Mouse (Mus musculus) cerebellum, adult 18-20 months (tissue): ENCODE results near the gene Fpgs.

Experiments used
- DNase-seq, 2 experiments: peaks; one replicate each; pipeline ENCODE4 v3.0.0; 2021

Gene Fpgs

DNA sequence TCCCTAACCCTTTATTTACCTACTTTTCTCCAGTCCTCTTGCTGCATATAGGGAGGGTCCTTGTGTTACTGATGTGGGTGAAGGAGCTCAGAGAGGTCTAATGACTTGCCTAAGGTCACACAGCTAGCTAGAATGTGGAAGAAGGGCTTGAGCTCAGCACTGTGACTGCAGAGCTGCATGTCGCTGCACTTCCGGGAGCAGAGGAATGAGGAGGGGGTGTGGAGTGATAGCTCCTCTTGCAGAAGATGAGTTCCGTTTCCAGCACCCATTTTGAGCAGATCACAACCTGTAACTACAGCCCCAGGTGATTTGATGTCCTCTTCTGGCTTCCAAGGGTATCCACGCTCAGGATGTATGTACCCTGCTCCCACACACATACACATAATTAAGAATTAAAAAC is 20.2 kb upstream of the Fpgs start:
- DNase-seq, result no peak

DNA sequence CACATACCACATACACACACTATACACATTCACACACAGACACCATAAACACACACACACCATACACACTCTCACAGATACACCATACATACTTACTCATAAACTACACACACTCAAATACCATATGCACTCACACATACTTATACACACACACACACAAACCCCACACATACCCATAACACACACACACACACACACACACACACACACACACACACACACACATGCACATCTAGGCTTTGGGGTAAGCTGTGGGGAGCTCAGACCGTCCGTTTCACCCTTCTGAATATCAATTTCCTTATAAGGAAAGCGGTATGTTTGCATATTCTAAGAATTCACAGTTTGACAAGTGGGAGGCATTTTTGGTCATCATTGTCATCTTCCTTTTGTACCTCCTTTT is 18.6 kb upstream of the Fpgs start:
- no peak for DNase-seq

- no peak for DNase-seq
Measured at GRCm38 (mm10) chr2:32722046-32722445, 18.1 kb upstream of the Fpgs start.

- no peak for DNase-seq
Measured at GRCm38 (mm10) chr2:32720681-32721229, 16.8 kb upstream of the Fpgs start, which contains the start of gene Sh2d3c. Gene Sh2d3c, plus strand, starts transcription at chr2:32721055.

- no peak for DNase-seq
Measured at GRCm38 (mm10) chr2:32720053-32720452, 16.1 kb upstream of the Fpgs start.

- no peak for DNase-seq
Measured at GRCm38 (mm10) chr2:32718761-32719160, 14.8 kb upstream of the Fpgs start.

- DNase-seq, result no peak
Measured at GRCm38 (mm10) chr2:32714987-32715425, 11.1 kb upstream of the Fpgs start.

DNA sequence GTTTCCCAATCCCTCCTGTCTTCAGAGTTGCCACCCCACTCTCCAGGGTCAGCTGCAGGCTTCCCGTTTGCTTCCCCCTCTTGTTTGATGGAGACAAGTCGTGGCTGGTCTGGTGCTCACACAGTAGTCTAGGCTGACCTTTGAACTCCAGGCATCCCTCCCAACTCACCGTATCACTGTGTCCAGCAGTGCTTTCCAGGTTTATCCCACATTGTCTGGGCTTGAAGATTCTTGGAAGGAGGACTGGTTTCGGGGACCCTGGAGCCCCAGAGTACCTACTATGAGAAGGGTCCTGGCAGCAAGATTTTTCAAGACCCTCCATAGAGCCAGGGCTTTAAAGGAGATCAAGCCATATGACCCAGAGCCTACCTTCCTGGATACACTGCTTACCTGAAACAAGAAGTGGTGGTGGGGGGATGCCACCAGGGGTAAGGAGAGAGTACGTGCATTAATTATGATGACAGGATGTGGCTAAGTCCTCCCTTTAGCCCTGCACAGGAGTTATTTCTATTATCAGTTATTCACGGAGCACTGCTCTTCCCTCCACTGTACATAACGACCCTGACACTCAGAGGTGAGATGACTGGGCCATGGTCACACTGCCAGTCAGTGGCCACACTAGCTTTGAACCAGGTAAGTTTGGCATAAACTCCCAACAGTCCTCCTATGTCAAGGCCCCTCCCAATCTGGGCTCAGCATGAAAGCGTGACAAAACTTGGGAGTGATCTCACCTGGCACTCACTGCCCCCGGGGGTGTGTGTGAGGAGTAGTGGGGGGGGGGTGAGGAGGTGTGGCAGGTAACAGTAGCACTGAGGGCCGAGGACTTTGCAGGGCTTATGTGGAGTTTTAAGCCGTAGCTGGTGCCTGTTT is 10.4 kb upstream of the Fpgs start:
- peak; percentile 25 to 38 for DNase-seq

- DNase-seq, result peak; percentile 92 to 96
Measured at GRCm38 (mm10) chr2:32712934-32713817, 9.2 kb upstream of the Fpgs start, which contains the start of gene Cdk9. Gene Cdk9, minus strand, starts transcription at chr2:32713076.

DNA sequence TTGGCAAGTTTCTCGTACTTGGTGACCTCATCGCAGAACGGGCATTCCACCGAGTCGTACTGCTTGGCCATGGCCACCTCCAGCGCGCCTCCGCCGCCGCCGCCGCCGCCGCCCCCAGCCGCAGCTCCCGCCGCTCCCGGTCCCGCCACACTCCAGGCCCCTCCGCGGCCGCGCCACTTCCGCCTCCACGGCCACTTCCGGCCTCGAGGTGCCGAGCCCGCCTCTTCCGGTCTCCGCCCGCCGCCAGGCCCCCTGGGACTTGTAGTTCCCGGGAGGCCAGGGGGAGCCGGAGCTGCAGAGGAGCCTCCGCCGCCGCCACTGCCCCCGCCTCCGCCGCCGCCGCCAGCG is 8.6 kb upstream of the Fpgs start:
- DNase-seq, result peak; percentile 93 to 98

DNA sequence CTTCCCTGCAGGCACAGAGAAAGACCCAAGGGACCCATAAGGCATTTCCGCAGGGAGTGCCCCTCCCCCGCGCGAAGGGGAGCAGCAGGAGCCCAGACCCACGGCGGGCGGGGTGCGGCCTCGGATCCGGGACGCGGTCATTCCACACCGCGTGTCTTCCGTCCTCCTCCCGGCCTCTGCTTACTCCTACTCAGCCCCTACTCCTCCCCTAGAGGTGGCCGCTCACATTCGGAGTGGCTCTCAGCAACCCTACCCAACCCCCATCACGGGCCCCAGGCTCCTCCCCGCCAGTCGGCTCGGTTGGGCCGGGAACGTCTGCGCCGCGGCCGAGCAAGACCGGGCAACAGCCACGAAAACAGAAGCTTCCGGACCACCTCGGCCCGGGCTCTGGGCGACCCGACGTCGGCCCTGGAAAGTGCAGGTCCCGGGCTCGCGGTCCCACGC is 8.2 kb upstream of the Fpgs start:
- peak; percentile 55 to 61 for DNase-seq

- no peak for DNase-seq
Measured at GRCm38 (mm10) chr2:32711301-32712056, 7.5 kb upstream of the Fpgs start.

GRCm38 (mm10) chr2:32710425-32710824 is 6.5 kb upstream of the Fpgs start:
- DNase-seq, result no peak

DNA sequence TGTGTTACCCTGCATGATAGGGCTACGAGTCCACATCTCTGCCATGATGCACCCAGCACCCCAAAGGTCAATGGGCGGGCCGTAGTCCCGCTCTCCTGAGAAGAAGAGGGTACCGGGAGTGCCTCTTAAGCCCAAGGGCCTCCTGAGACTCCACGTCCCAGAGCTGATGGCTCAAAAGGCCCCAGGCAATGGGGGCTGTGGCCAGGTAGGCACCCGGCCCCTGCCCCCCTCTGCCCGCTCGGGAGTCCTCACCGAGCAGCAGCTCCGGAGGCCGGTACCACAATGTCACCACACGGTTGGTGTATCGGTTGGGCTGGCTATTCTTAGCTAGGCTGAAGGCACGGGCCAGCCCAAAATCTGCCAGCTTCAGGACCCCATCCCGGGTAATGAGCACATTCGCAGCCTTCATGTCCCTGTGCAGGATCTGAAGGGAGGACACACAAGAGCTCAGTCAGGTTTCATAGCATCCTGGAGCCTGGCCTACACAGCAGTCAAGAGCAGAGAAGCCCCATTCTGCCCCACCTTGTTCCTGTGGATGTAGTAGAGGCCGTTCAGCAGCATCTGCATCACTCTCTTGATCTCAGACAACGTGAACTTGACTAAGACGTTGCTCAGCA is 5.7 kb upstream of the Fpgs start:
- no peak for DNase-seq

DNA sequence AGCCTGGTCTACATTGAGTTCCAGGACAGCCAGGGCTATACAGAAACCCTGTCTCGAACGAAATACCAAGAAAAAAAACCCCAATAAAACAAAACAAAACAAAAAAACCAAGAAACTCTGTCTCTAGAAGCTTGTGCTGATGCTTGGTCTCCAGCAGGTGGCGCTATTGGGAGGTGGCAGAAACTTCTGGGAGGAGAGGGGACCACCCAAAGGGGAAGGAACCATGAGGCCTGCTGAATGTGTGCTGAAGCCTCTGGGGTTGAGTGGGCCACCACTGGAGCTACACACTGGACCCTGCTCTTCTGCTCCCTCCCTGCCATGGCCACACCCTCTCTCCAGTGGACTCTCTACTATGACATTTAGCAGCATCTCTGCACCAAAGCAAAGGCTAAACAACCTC is 4.7 kb upstream of the Fpgs start:
- DNase-seq, result peak; percentile 30 to 54

DNA sequence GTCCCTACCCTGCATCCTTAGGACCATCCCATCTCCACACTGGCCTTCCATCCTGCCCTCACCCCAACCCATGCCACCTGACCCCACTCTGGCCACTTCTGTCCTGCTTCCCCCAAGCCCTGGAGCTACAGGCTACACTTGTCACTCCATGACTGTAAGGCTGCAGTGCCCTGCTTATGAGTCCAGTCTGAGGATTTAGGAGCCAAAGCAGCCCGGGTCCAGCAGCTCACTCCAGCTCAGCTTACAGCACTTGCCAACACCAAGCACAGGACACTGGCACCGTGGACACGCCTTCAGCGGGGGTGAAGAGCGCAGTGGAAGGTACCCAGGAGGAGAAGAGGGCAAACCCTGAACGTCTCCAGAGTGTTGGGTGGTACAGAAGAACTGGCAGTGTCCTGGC is 3.0 kb upstream of the Fpgs start:
- no peak for DNase-seq

GRCm38 (mm10) chr2:32705018-32705417 is 1.1 kb upstream of the Fpgs start:
- no peak for DNase-seq

GRCm38 (mm10) chr2:32703046-32703445 is 899 bp downstream of the Fpgs start:
- DNase-seq, result no peak

- no peak for DNase-seq
Measured at GRCm38 (mm10) chr2:32700966-32701743, 2.8 kb downstream of the Fpgs start.

DNA sequence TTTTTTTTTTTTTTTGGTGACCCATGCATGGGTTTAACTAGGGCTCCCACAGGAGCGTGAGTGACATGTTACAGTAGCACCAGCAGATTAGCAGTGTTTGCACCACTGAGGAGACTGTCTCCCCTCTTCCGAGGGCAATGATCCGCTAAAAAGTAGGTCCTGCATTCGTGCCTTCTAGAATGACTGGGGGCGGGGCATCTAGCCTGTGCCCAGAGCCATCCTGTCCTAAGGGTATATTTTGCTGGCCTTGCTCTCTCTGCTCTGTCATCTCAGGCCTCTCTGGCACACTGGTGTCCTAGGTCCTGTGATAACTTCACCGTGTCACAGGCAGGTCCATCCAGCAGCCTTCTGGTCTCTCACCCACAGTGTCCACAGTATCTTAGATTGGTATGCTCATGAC is 4.3 kb downstream of the Fpgs start:
- no peak for DNase-seq

DNA sequence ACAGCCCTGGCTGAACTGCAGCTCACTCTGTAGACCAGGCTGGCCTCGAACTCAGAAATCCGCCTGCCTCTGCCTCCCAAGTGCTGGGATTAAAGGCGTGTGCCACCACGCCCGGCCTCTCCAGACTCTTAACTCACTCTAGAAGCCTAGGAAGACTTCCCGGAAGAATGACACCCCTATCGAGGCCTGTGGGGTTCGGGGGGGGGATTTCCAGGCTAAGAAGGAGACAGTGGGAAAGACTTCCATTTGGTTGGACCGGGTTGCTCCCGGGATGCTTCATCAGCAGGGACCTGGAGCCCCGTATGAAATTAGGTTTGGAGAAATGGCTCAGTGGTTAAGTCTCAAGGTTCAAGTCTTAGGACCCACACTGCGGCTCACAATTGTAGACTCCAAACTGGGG is 9.3 kb downstream of the Fpgs start:
- no peak for DNase-seq
